Mouse (Mus musculus) cortical plate, adult 2 months (tissue): Measurements from ENCODE around the gene Eef1a2.

ENCODE experiments used
- CTCF ChIP-seq: fragments of 200-500 bp; IDR thresholded peaks from 2 replicates; pipeline ENCODE4 v1.5.1; 2011; ENCODE audit warnings: mild to moderate bottlenecking, control low read depth, low read length; ENCODE audit not compliant: insufficient read depth; ENCODE audit errors: extremely low read depth
- POLR2A ChIP-seq: fragments of 200-500 bp; IDR thresholded peaks from 2 replicates; pipeline ENCODE4 v1.6.1; 2011; ENCODE audit warnings: mild to moderate bottlenecking, low read length, control low read depth; ENCODE audit not compliant: insufficient read depth; ENCODE audit errors: extremely low read depth

DNA sequence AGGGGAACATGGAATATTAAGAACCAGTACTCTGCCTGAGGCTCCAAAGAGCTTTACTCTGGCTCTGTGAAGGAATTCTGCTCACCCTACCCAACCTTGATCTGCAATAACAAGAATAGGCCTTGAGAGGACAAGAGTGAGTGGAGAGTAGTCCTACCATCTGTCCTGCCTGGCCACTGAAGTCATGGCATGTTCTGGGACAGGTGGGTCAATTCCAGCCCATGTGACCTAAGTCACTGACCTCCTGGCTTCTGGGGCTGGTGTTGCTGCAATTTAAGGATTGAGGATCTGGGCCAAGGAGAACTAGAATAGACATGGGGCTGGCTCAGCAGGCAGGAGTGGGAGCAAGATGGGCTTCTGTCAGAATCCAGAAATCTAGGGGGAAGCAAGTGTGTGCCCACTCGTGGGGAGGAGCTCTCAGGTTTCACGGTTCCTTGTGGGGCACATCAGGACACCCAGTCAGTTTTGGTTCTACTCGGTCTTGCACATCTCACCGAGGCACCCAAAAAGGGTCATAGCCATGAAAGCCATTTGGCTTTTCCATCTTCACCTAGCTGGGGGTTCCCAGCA lies 9.8 kb downstream of the Eef1a2 start:
- TF ChIP-seq CTCF (no peak), POLR2A (peak; percentile 19; the same call in 1 of the 2 replicates)
